Mouse (Mus musculus): ENCODE measurements around the gene Pank1. TPM values are rescaled to one million over a fixed set of nuclear protein-coding genes. Genes with fewer than 3 reads are reported as not detected.

The Pank1 gene
- total RNA-seq, 2 experiments from 2014 or later, result 23.8 to 24.0 TPM

DNA sequence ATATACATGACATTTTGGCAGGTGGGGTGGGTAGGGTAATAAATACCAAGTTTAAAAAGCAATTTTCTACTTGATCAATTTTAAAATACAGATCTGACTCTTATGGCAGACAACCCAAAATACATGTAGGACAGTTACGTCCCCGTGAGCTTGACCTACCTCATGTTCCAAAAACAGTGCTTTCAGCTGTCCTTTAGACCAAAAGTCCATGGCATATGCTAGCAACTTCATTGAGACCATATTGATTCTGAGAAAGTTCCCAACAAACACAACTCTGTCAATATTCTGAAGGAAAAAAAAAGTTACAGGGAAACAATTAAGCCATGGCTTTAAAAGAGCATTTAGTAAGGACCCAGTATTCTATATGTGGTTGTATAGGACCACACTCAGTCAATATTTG is 65.7 kb downstream of the Pank1 start:
- intact Hi-C loops (cut with DNase I), result no loop called here
- Histone ChIP-seq H3K27ac (no peak overlapping the region), H3K4me3 (no peak overlapping the region)
- no peak for TF ChIP-seq CTCF (IDR thresholded peaks at IDR 0.05)
- no peak for DNase-seq (ENCODE audit: extremely low spot score in 1 of 2, low spot score in 2 of 2)

DNA sequence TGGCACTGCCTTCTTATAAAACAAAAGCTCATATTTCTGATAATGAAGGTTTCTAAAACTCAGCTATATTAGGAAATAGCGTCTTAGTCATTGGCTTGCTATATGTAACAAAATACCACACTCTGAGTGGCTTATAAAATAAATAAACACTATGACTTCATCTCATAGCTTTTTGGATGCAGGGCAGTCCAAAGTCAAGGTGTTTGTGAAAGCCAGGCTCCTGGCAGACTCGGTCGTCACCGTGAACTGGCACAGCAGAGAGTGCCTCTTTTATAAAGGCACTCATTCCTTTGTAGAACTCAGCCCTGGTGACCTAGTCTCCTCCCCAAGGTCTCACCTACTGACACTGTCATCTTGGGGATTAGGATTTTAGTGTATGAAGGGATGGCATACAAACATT is 66.5 kb downstream of the Pank1 start:
- DNase-seq (ENCODE audit: extremely low spot score in 1 of 2, low spot score in 2 of 2), result no peak
- Histone ChIP-seq H3K4me3 (no peak overlapping the region), H3K27ac (no peak overlapping the region)
- TF ChIP-seq CTCF (IDR thresholded peaks at IDR 0.05), result no peak
- intact Hi-C loops (cut with DNase I), result no loop called here

- no peak overlapping the region for H3K27ac ChIP-seq
- intact Hi-C loops (cut with DNase I), result no loop called here
- H3K4me3 ChIP-seq, result no peak overlapping the region
- DNase-seq (ENCODE audit: extremely low spot score in 1 of 2, low spot score in 2 of 2), result no peak
- TF ChIP-seq CTCF (IDR thresholded peaks at IDR 0.05), result no peak
These were observed 72.1 kb downstream of the Pank1 start for GRCm38 (mm10) chr19:34807173-34807572.

DNA sequence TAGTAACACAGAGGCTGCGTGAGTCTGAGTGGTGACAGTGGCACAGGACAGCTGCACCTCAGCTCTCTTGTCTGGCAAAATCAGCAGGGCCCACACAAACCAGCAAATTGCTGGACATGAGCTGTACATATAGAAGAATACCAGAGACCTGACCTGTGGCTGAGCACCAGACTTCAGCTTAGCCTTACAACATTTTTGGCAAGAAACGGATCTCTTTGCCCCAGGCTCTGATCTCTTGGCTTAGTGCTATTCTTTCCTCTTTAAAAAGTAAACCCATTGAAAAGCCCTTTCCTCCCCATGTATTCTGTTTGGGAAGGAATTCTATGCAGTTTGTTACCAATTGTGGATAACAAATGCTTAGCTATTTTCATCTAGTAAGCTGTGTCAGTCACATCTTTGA is 74.2 kb downstream of the Pank1 start:
- TF ChIP-seq CTCF (IDR thresholded peaks at IDR 0.05), result no peak
- Histone ChIP-seq H3K27ac (no peak overlapping the region), H3K4me3 (no peak overlapping the region)
- intact Hi-C loops (cut with DNase I), result no loop called here
- no peak for DNase-seq (ENCODE audit: extremely low spot score in 1 of 2, low spot score in 2 of 2)

- H3K4me3 ChIP-seq, result no peak overlapping the region
- no peak for DNase-seq (ENCODE audit: extremely low spot score in 1 of 2, low spot score in 2 of 2)
- intact Hi-C loops (cut with DNase I), result no loop called here
- no peak overlapping the region for H3K27ac ChIP-seq
- TF ChIP-seq CTCF (IDR thresholded peaks at IDR 0.05), result no peak
These were observed 74.7 kb downstream of the Pank1 start for GRCm38 (mm10) chr19:34804531-34804930.

- no peak for TF ChIP-seq CTCF (IDR thresholded peaks at IDR 0.05)
- no peak overlapping the region for H3K27ac ChIP-seq
- H3K4me3 ChIP-seq, result no peak overlapping the region
- intact Hi-C loops (cut with DNase I), result no loop called here
- no peak for DNase-seq (ENCODE audit: extremely low spot score in 1 of 2, low spot score in 2 of 2)
These were observed 75.9 kb downstream of the Pank1 start for GRCm38 (mm10) chr19:34803396-34803795.

DNA sequence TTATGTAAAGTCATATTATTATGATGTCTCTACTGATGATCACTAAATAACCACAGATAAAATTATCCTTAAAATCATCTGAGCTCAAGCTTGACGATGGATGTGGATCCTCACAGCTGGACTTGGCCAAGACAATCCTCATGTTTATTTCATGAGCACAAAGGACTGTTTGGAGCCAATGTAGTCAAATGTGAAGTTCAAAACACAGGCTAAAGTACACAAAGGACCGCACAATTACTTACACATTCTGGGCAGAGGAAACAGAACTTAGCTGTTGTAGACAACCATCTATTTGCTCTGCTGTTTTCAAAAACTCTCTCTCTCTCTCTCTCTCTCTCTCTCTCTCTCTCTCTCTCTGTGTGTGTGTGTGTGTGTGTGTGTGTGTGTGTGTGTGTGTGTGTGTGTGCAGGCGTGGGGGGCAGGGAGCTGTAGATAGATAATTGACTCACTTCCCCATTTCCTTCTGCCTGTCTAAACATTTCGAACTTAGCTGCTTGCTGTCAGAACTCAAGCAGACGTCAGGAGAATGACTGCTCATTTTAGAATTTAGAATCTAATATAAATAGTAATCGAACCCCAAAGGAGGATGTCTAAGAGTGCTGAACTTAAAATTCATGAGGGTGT is 79.5 kb downstream of the Pank1 start:
- no peak for DNase-seq (ENCODE audit: extremely low spot score in 1 of 2, low spot score in 2 of 2)
- Histone ChIP-seq H3K27ac (no peak overlapping the region), H3K4me3 (no peak overlapping the region)
- TF ChIP-seq CTCF (IDR thresholded peaks at IDR 0.05), result no peak
- intact Hi-C loops (cut with DNase I), result no loop called here

DNA sequence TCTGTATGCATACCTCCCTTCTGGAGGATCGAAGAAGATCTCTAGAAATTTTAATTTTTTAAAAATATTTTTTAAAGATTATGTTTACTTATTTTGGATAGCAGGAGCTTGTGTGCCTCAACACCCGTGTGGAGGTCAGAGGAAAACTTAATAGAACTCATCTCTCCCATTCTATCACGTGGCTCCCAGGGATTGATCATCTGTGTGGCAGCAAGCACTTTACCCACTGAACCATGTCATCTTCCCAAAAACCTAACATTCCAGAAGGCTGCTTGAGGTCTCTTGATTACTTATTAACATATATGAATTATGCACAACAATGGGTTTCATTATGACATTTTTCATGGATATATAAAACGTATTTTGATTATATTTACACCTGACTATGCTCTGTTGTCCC is 82.9 kb downstream of the Pank1 start:
- no peak for DNase-seq (ENCODE audit: extremely low spot score in 1 of 2, low spot score in 2 of 2)
- H3K4me3 ChIP-seq, result no peak overlapping the region
- intact Hi-C loops (cut with DNase I), result no loop called here
- H3K27ac ChIP-seq, result no peak overlapping the region
- no peak for TF ChIP-seq CTCF (IDR thresholded peaks at IDR 0.05)

DNA sequence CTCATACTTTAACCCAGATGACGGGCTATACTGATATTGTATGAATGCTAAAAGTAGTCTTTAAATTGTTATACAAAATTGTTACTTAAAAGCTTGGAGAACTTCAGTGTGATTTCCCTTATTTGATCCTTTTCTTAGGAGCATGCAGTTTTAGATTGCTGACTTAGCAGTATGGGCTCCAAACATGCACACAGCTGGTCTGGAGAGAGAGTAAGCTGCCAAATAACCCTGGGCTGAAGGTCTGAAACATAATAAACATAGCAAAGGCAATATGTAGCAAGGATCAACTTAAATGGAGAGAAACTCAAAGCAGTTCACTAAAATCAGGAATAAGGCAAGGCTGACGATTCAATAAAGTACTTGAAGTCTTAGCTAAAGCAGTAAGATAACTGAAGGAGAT is 96.8 kb downstream of the Pank1 start:
- Histone ChIP-seq H3K27ac (no peak overlapping the region), H3K4me3 (no peak overlapping the region)
- no peak for TF ChIP-seq CTCF (IDR thresholded peaks at IDR 0.05)
- no peak for DNase-seq (ENCODE audit: extremely low spot score in 1 of 2, low spot score in 2 of 2)
- intact Hi-C loops (cut with DNase I), result no loop called here

DNA sequence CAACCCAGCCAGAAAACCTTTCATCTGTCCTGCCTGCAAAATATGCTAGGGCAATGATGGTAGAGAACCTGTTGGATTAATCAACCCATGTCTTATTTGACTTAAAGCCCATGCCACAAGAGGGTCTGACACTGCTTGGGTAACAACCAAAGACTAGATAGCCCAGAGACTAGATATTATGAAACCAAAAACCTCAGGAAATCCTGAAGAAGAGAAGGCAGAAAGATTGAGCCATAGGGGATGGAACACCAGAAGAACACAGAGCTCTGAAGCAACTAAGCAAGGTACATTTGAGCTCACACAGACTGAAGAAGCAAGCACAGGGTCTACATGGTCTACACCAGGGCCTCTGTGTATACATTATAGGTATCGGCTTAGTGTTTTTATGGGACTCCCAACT is 100.3 kb downstream of the Pank1 start:
- Histone ChIP-seq H3K27ac (no peak overlapping the region), H3K4me3 (no peak overlapping the region)
- intact Hi-C loops (cut with DNase I), result no loop called here
- DNase-seq (ENCODE audit: extremely low spot score in 1 of 2, low spot score in 2 of 2), result no peak
- TF ChIP-seq CTCF (IDR thresholded peaks at IDR 0.05), result no peak

DNA sequence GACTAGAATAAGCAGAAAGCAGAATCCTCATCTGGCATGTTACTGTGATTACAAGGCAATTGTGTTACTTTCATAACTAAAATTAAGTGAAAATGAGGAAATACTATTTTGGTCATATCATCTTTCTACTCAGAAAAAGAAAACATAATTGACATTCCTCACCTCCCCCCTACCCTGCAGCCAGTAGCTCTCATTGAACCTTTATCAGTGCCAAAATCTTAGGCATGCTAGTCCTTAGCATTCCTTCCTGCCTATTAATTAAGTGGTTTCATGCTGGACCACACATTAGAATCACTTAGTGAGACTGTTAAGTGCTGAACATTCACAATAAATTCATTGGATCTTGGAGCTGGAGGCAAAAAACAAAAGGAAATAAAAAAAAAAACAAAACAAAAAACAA is 101.2 kb downstream of the Pank1 start:
- no peak for DNase-seq (ENCODE audit: extremely low spot score in 1 of 2, low spot score in 2 of 2)
- no peak overlapping the region for H3K4me3 ChIP-seq
- no peak for TF ChIP-seq CTCF (IDR thresholded peaks at IDR 0.05)
- intact Hi-C loops (cut with DNase I), result no loop called here
- H3K27ac ChIP-seq, result no peak overlapping the region

DNA sequence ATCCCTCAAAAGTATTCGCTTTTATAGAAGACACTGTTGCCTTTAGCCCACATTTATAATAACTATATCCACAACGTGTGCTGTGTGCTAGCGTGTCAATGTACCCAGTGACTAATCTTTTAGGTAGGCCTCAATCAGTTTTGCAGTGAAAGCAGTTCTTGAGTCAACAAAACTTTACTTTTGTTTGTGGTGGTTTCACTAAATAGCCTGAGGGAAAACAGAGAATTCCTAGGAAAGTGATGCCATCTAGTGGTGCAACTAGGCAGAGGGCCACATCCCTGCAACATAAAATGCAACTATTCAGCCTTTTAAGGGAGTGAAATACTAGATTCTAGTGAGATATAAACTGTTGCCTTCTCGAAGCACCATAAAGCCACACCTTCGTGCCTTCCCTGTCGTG is 106.5 kb downstream of the Pank1 start:
- DNase-seq (ENCODE audit: extremely low spot score in 1 of 2, low spot score in 2 of 2), result peak; percentile 37 to 58
- intact Hi-C loops (cut with DNase I), result loop anchor here (1.0 to 5.0 kb wide), 3 partner anchors 87 to 440 kb away; no protein-coding TSS in a partner anchor
- TF ChIP-seq CTCF (IDR thresholded peaks at IDR 0.05), result peak; percentile 93

GRCm38 (mm10) chr19:34770764-34771163 is 108.5 kb downstream of the Pank1 start:
- no peak for TF ChIP-seq CTCF (IDR thresholded peaks at IDR 0.05)
- no peak for DNase-seq (ENCODE audit: extremely low spot score in 1 of 2, low spot score in 2 of 2)
- Histone ChIP-seq H3K4me3 (no peak overlapping the region), H3K27ac (no peak overlapping the region)
- intact Hi-C loops (cut with DNase I), result loop anchor here (5.0 kb wide), 1 partner anchor 438 kb away; no protein-coding TSS in a partner anchor

More for the DNA sequence above, 106.5 kb downstream of the Pank1 start:
- Histone ChIP-seq H3K27ac (no peak overlapping the region), H3K4me3 (no peak overlapping the region)

All from left cerebral cortex, adult 2 months (tissue).